Mouse (Mus musculus) hindbrain, embryonic 14.5 days (tissue): Measurements from ENCODE around the gene Dedd. TPM values are rescaled to one million over a fixed set of nuclear protein-coding genes. Genes with fewer than 3 reads are reported as not detected.

ENCODE experiments used
- ATAC-seq: fragments of 200-750 bp; cut with Nextera tagmentation; 2 replicates; pipeline ENCODE4 v1.8.0; 2017; ENCODE audit warnings: moderate number of reproducible peaks, mild to moderate bottlenecking, moderate TSS enrichment, moderate library complexity; ENCODE audit not compliant: low FRiP score
- DNase-seq: peaks from one replicate; pipeline ENCODE4 v3.0.0-alpha.2; 2015; ENCODE audit warnings: low spot score
- H3K27ac ChIP-seq: fragments of 300-500 bp; sonication (generic); 2 replicates; pipeline ENCODE4 v1.5.1; 2014; ENCODE audit warnings: mild to moderate bottlenecking, moderate library complexity
- H3K27me3 ChIP-seq: fragments of 300-500 bp; sonication (generic); 2 replicates; pipeline ENCODE4 v1.6.1; 2014; ENCODE audit warnings: mild to moderate bottlenecking, low read length, mixed read lengths; ENCODE audit not compliant: control insufficient read depth, insufficient read depth
- H3K36me3 ChIP-seq: fragments of 300-500 bp; sonication (generic); replicated peaks from 2 replicates; pipeline ENCODE4 v1.6.1; 2014; ENCODE audit not compliant: control insufficient read depth, insufficient read depth
- H3K4me1 ChIP-seq: fragments of 300-500 bp; sonication (generic); replicated peaks from 2 replicates; pipeline ENCODE4 v1.6.1; 2014; ENCODE audit warnings: antibody characterized with exemption, low read length, mixed read lengths; ENCODE audit not compliant: control insufficient read depth, insufficient read depth
- H3K4me2 ChIP-seq: fragments of 300-500 bp; sonication (generic); replicated peaks from 2 replicates; pipeline ENCODE4 v1.6.1; 2014; ENCODE audit warnings: mild to moderate bottlenecking, moderate library complexity
- H3K4me3 ChIP-seq: fragments of 300-500 bp; sonication (generic); replicated peaks from 2 replicates; pipeline ENCODE4 v1.5.1; 2014; ENCODE audit warnings: mild to moderate bottlenecking, low read length
- H3K9ac ChIP-seq: fragments of 300-500 bp; sonication (generic); 2 replicates; pipeline ENCODE4 v1.6.1; 2014
- H3K9me3 ChIP-seq: fragments of 300-500 bp; sonication (generic); 2 replicates; pipeline ENCODE4 v1.6.1; 2016; ENCODE audit warnings: low read length; ENCODE audit not compliant: control insufficient read depth
- WGBS: fragments of 180-500 bp; shearing (Covaris S2); extraction: QIAGEN DNeasy Blood & Tissue Kit; methylation state at CpG from one replicate; pipeline ENCODE4 v1.1.7; 2014; 5-methylcytosine and 5-hydroxymethylcytosine counted together
- polyA plus RNA-seq: library from polyadenylated mRNA; unstranded; fragments of >200 nt; fragmentation: Nextera tagmentation; extraction: Ambion mirVana; gene quantifications from 2 replicates; pipeline ENCODE4 v1.2.1, GENCODE M21; 2014

Dedd gene
- polyA plus RNA-seq, 1 experiment from 2014 or later: 45.9 TPM

DNA sequence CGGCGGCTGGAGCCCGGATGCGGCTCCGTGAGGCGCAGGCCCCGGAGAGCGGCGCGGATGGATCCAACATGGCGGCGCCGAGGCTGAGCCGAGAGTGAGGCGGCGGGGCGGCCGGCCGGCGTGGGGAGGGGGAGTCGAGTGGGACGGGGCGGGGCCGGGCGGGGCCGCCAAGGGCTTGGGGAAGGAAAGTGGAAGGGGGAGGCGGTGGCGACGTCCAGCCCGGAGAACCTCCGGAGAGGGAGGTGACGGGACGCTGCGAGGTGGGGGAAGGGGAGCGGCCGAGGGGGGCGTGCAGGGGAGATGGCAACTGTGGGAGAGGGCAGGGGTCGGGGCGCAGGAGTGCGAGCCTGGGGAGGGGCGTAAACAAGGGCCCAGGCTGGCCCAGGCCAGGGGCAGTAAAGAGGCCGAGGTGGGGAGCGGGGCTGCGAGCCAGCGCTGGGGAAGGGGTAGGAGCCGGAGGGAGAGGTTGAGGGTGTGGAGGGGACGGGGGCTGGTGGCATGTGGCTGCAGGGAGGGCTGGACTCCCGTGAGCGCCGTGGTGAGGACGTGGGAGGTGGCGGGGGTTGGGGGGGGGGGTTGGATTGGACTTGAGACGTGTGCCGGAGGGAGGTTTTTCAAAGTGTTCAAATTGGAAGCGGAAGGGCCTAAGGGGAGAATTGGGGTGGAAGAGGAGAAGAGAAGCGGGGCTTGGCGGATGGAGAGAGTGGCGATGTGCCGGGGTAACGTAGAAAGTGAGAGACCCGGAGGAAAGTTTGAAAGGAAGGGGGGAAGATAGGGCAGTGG lies 679 bp downstream of the Dedd start:
- Histone ChIP-seq H3K9ac (peak overlapping the region; percentile 81), H3K9me3 (no peaks in the 10 kb centered on the region), H3K4me2 (peak overlapping the region; percentile 78), H3K36me3 (peaks cover 14% of the 10 kb centered on the region), H3K4me1 (peaks cover 33% of the 10 kb centered on the region), H3K27ac (peak overlapping the region; percentile 95), H3K27me3 (no peaks in the 10 kb centered on the region), H3K4me3 (peak overlapping the region; percentile 89)
- under 1% methylated on average over 49 of the region's 61 CpGs for WGBS
- DNase-seq (no peak), ATAC-seq (peak; percentile 88)

DNA sequence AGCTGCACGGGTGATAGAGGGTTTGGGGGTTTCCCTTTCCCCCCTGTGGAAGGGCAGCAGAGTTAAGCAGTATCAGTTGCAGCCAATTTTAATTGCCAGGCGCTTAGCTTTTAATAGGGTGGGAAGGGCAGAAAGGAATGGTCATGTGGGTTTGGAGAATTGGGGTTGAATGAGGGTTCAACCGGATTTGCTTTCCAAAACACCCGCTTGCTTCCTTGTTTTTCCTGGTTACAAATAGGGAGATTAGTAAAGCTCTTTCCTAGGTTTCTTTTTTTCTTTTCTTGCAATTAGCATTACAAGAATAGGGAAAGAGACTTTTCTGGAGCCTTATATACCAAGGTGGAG lies 1.2 kb downstream of the Dedd start:
- Histone ChIP-seq H3K4me3 (peak overlapping the region; percentile 89), H3K4me2 (peak overlapping the region; percentile 78), H3K27me3 (no peaks in the 10 kb centered on the region), H3K4me1 (peaks cover 33% of the 10 kb centered on the region), H3K36me3 (peaks cover 14% of the 10 kb centered on the region), H3K9me3 (no peaks in the 10 kb centered on the region), H3K9ac (peak overlapping the region; percentile 81), H3K27ac (peak overlapping the region; percentile 95)
- WGBS: under 1% methylated on average over 4 of the region's 4 CpGs
- ATAC-seq (no peak), DNase-seq (peak; percentile 40)

DNA sequence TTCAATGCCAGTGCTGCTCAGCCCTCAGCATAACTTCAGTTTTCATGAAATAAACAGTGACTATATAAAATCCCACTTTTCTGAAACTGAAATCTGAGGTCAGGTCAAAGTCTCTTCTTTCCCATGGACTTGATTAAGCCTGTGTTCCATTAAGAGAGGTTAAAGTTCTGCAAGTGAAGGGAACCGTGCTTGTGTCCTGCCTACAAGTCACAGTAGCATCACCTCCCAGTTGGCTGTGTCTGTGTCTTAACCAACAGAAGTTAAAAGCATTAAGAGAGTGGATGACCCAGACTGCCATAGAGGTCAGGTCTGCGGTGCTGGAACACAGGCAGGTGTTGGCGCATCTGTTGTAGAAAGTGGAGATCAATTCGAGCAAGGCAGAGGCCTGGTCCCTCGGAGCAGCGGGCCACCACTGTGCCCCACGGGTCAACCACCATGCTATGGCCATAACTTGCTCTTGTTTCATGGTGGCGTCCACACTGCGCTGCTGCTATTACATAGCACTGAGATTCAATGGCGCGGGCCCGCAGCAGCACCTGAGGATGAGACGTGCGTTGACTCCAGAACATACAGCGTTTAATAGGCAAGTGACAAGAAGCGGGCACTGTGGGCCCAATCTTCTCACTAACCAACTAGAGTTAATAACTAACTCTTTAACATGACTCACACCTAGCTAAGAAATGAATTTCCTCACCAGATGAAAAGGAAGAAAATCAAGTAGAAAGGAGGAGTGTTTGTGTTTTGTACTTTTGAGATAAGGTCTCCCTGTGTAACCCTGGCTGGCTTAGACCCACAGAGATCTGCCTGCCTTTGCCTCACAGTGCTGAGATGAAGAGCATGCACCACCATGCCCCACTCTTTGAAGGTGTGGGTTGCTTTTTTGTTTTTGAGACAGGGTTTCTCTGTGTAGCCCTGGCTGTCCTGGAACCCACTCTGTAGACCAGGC lies 13.6 kb downstream of the Dedd start:
- 96% methylated on average over 16 of the region's 16 CpGs for WGBS
- DNase-seq: no peak
- H3K4me3 ChIP-seq: no peak overlapping the region

DNA sequence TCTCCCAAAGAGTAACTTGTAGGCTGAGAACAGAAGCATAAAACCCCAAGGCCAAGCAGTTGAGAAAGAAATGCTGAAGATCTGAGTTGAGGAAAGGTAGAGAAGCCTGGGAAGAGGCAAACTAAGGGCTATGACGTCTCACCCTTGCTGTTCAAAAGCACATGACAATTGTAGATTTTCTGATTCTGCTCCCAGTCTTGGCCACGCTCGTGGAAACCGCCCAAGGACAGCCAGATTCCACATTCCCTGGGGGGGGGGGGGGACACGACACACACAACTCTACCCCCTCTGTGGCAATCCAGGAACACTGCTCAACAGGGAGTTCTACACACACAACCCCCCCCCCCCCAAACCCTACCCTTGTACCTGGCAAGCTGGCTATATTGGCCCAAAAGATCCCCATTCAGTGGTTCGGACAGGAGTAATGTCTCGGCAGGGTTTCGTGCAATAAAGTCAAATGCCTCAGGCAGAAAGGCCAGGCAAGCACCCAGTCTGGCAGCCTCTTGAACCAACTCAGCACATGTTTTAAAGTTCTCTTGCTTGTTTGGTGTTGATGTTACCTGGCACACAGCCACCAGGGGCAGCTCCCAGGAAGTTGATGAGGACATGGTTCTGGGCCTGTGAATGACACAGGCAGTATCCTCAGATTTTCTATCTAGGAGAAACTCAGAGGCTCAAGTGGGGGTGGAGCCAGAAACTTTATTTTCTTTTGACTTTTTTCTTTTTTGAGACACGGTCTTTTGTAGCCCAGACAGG lies 15.2 kb downstream of the Dedd start:
- H3K27ac ChIP-seq: no peak overlapping the region
- peaks cover 24% of the 10 kb centered on the region for H3K4me1 ChIP-seq
- H3K9me3 ChIP-seq: peaks cover 6% of the 10 kb centered on the region; the same call in 1 of the 2 replicates

More for the DNA sequence above, 13.6 kb downstream of the Dedd start:
- Histone ChIP-seq H3K4me2 (no peak overlapping the region), H3K36me3 (peaks cover 62% of the 10 kb centered on the region), H3K27me3 (no peaks in the 10 kb centered on the region), H3K4me1 (peaks cover 24% of the 10 kb centered on the region), H3K9me3 (peaks cover 6% of the 10 kb centered on the region; the same call in 1 of the 2 replicates), H3K27ac (no peak overlapping the region), H3K9ac (no peak overlapping the region)
- no peak for ATAC-seq

DNA sequence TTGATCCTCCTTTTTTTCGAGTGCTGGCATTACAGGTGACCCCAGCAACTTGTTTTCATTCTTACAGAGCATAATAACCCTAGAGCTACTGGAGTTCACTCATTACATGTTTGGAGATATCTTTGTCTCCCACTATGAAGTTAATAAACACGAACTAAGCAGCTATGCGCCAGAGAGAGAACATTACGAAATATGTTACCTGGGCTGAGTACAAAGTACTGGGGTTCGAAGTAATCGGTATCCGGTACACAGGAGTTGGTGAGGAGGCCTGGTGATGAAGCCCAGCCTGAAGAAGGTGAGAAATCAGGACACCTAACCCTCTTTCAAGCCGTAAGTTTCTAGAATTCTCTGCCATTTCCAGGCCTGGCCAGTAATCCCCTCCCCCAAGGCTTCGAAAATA lies 15.8 kb downstream of the Dedd start:
- peaks cover 41% of the 10 kb centered on the region for H3K36me3 ChIP-seq
- 81% methylated on average over 9 of the region's 9 CpGs for WGBS
- peak overlapping the region; percentile 92 for H3K4me3 ChIP-seq
- H3K4me2 ChIP-seq: peak overlapping the region; percentile 90
- H3K9ac ChIP-seq: peak overlapping the region; percentile 83
- no peaks in the 10 kb centered on the region for H3K27me3 ChIP-seq
- DNase-seq: no peak
- peaks cover 6% of the 10 kb centered on the region; the same call in 1 of the 2 replicates for H3K9me3 ChIP-seq
- H3K27ac ChIP-seq: no peak overlapping the region
- peaks cover 24% of the 10 kb centered on the region for H3K4me1 ChIP-seq
- ATAC-seq: no peak

More for the DNA sequence above, 15.2 kb downstream of the Dedd start:
- WGBS: 81% methylated on average over 9 of the region's 9 CpGs
- no peaks in the 10 kb centered on the region for H3K27me3 ChIP-seq
- ATAC-seq: no peak
- no peak overlapping the region for H3K9ac ChIP-seq
- H3K36me3 ChIP-seq: peaks cover 47% of the 10 kb centered on the region
- peak overlapping the region; percentile 92; the same call in 1 of the 2 replicates for H3K4me3 ChIP-seq
- DNase-seq: no peak
- H3K4me2 ChIP-seq: no peak overlapping the region

DNA sequence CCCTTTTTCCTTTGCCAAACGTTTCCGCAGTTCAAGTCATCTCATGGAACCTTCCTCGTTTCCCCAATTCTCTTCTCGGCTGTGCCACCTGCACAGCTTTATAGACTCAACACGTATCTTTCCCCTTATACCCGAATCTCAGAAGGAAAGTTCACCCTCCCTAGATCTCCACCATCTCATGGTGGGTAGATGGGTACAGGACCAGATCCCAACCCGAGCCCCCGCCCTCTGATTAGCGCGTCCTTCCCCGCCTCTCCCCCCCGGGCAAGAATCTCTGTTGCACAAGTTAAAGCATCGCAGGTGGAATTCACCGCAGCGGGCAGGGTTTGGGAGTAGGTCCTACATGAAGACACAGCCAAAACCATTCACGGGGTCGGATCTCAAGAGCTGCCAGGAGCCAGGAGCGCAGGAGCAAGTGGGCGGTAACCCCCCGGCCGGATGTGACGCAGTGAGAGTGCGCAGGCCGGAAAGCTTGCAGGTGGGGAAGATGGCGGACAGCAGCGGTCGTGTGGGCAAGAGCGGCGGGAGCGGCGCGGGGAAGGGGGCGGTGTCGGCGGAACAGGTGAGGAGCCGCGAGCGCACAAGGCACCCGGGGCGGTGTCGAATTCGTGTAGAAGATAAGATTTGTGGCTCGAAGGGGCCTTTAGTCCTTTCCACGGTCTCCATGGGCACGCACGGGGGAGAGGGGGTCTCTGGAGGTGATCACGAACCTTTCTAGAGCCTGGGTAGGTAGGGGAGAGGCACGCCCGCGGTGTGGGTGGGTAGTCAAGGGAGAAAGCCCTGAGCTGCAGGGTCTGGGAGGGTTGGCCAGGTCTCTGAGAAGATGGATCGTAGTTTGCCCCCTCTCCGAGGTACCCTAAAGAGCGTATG lies 16.5 kb downstream of the Dedd start, which contains the start of the genes Nit1 and Pfdn2:
Gene Nit1, minus strand, starts transcription at position 422 of the 870 bp plus-strand sequence.
Gene Pfdn2, plus strand, starts transcription at position 446 of the 870 bp plus-strand sequence.
- Histone ChIP-seq H3K36me3 (peaks cover 33% of the 10 kb centered on the region), H3K9me3 (peaks cover 6% of the 10 kb centered on the region; the same call in 1 of the 2 replicates), H3K27me3 (no peaks in the 10 kb centered on the region), H3K9ac (peak within 1 kb of the TSS; percentile 83), H3K4me1 (peaks cover 24% of the 10 kb centered on the region), H3K4me3 (peak within 1 kb of the TSS; percentile 92), H3K27ac (peak within 1 kb of the TSS; percentile 72), H3K4me2 (peak within 1 kb of the TSS; percentile 90)
- DNase-seq (peak; percentile 96), ATAC-seq (peak; percentile 95)
- WGBS: 1% methylated on average over 53 of the region's 53 CpGs

DNA sequence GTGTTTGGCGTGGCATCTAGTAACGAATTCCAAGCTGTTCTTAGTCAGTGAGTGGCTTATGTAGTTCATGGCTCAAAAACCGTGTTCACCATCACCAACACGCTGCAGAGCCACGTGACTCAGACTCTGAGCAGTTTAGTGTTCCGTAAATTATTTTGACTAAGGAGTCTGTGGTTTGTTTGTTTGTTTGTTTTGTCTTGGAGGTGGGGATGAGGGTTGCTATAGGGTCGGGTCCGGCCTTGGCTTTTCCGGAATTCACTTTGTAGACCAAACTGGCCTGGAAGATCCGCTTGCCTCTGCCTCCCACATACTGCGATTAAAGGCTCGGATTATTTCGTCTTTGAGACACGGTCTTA lies 17.1 kb downstream of the Dedd start:
- Histone ChIP-seq H3K9me3 (peaks cover 6% of the 10 kb centered on the region; the same call in 1 of the 2 replicates), H3K4me1 (peaks cover 24% of the 10 kb centered on the region), H3K27ac (peak overlapping the region; percentile 72; the same call in 1 of the 2 replicates), H3K9ac (peak overlapping the region; percentile 83), H3K36me3 (peaks cover 27% of the 10 kb centered on the region), H3K4me3 (peak overlapping the region; percentile 92), H3K27me3 (no peaks in the 10 kb centered on the region), H3K4me2 (peak overlapping the region; percentile 90)
- WGBS: under 1% methylated on average over 14 of the region's 14 CpGs
- no peak; the same call in 1 of the 2 replicates for ATAC-seq
- DNase-seq: no peak

DNA sequence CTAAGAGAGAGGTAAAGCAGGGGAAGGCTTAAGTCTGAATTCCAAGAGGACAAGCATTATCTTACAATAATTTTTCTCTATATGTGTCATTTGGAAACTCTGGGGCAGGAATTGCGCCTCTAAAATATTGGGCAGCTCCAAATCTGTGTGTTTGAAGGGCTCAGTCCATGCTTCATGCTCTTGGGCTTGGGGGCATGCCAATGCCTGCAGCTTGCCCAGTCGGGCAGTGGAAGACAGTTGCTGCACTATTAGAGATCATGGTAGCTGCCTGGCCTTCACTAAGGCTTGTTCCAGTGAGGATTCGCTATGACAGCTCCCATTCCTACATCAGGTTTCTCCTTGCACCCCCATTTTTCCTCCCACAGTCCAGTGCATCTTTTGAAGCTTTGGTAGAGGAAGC lies 19.7 kb downstream of the Dedd start:
- Histone ChIP-seq H3K9ac (no peak overlapping the region), H3K4me1 (peaks cover 24% of the 10 kb centered on the region), H3K36me3 (peaks cover 1% of the 10 kb centered on the region; the same call in 1 of the 2 replicates), H3K27me3 (no peaks in the 10 kb centered on the region), H3K9me3 (peaks cover 6% of the 10 kb centered on the region; the same call in 1 of the 2 replicates), H3K4me2 (no peak overlapping the region), H3K4me3 (no peak overlapping the region), H3K27ac (no peak overlapping the region)
- 92% methylated on average over 3 of the region's 3 CpGs for whole genome bisulfite sequencing
- ATAC-seq: no peak
- DNase-seq: no peak
